Mouse (Mus musculus) neural tube, embryonic 14.5 days (tissue): ENCODE results near the gene Olfr1364. TPM values are rescaled to one million over a fixed set of nuclear protein-coding genes. Genes with fewer than 3 reads are reported as not detected.

Source experiments
- polyA plus RNA-seq: library from polyadenylated mRNA; unstranded; fragments of >200 nt; fragmentation: Nextera tagmentation; extraction: Ambion mirVana; gene quantifications from 2 replicates; pipeline ENCODE4 v1.2.1, GENCODE M21; 2014

The Olfr1364 gene
- polyA plus RNA-seq, 1 experiment from 2014 or later: not detected

Other genes with a start within 250 kb of the Olfr1364 start
- not detected in 2 replicates for gene Olfr1367, start 234.8 kb downstream of the Olfr1364 start, polyA plus RNA-seq
- 11.4 and 13.3 TPM in 2 replicates for gene Zscan12, start 218.9 kb downstream of the Olfr1364 start, polyA plus RNA-seq
- 66.5 and 70.2 TPM in 2 replicates for gene Zkscan3, start 179.0 kb downstream of the Olfr1364 start, polyA plus RNA-seq
- 4.1 and 4.6 TPM in 2 replicates for gene Pgbd1, start 140.7 kb downstream of the Olfr1364 start, polyA plus RNA-seq
- 23.0 and 25.3 TPM in 2 replicates for gene Zscan26, start 128.0 kb downstream of the Olfr1364 start, polyA plus RNA-seq
- 3.0 and 3.9 TPM in 2 replicates for gene Nkapl, start 113.2 kb downstream of the Olfr1364 start, polyA plus RNA-seq
- 10.5 and 11.3 TPM in 2 replicates for gene Zkscan4, start 102.9 kb downstream of the Olfr1364 start, polyA plus RNA-seq
- not detected in 2 replicates for gene Gm10065, start 102.3 kb downstream of the Olfr1364 start, polyA plus RNA-seq
- 0.18 and 0.67 TPM in 2 replicates for gene AK157302, start 86.5 kb downstream of the Olfr1364 start, polyA plus RNA-seq
- 8.3 and 8.5 TPM in 2 replicates for gene Gm11273, start 80.3 kb downstream of the Olfr1364 start, polyA plus RNA-seq
- 7.0 and 9.5 TPM in 2 replicates for gene Zkscan8, start 50.6 kb downstream of the Olfr1364 start, polyA plus RNA-seq
- 0.11 and 0.17 TPM in 2 replicates for gene Olfr1366, start 39.0 kb downstream of the Olfr1364 start, polyA plus RNA-seq
- gene Olfr1535, start 21.9 kb downstream of the Olfr1364 start, polyA plus RNA-seq: 0.13 TPM in 1 of 2 replicates, not detected in the other
- gene Olfr1362, start 32.3 kb upstream of the Olfr1364 start, polyA plus RNA-seq: not detected in 2 replicates
- gene Olfr11, start 60.8 kb upstream of the Olfr1364 start, polyA plus RNA-seq: not detected in 2 replicates
- not detected in 2 replicates for gene Olfr1361, start 81.6 kb upstream of the Olfr1364 start, polyA plus RNA-seq
- not detected in 2 replicates for gene Olfr1360, start 95.6 kb upstream of the Olfr1364 start, polyA plus RNA-seq
- gene Olfr1359, start 116.4 kb upstream of the Olfr1364 start, polyA plus RNA-seq: not detected in 2 replicates
- gene Hist1h2bl, start 134.4 kb upstream of the Olfr1364 start, polyA plus RNA-seq: 1.5 TPM in 1 of 2 replicates, not detected in the other
- gene Hist1h2ai, start 134.7 kb upstream of the Olfr1364 start, polyA plus RNA-seq: 7.0 and 9.4 TPM in 2 replicates
- 0.79 and 2.4 TPM in 2 replicates for gene Hist1h3h, start 135.9 kb upstream of the Olfr1364 start, polyA plus RNA-seq
- gene Hist1h2bm, start 140.3 kb upstream of the Olfr1364 start, polyA plus RNA-seq: 0.82 TPM in 1 of 2 replicates, not detected in the other
- 0.37 and 0.75 TPM in 2 replicates for gene Hist1h4j, start 153.3 kb upstream of the Olfr1364 start, polyA plus RNA-seq
- gene Hist1h4k, start 168.7 kb upstream of the Olfr1364 start, polyA plus RNA-seq: 1.2 TPM in 1 of 2 replicates, not detected in the other
- 1.4 and 2.9 TPM in 2 replicates for gene Hist1h2ak, start 172.1 kb upstream of the Olfr1364 start, polyA plus RNA-seq
- gene Hist1h2bn, start 172.4 kb upstream of the Olfr1364 start, polyA plus RNA-seq: 1.0 TPM in 1 of 2 replicates, not detected in the other
- gene Hist1h1b, start 198.9 kb upstream of the Olfr1364 start, polyA plus RNA-seq: 0.68 and 1.3 TPM in 2 replicates
- gene Hist1h3i, start 201.6 kb upstream of the Olfr1364 start, polyA plus RNA-seq: 21.5 and 30.1 TPM in 2 replicates
- gene Hist1h2an, start 205.5 kb upstream of the Olfr1364 start, polyA plus RNA-seq: not detected in 2 replicates
- gene Hist1h2bp, start 205.7 kb upstream of the Olfr1364 start, polyA plus RNA-seq: 0.54 TPM in 1 of 2 replicates, not detected in the other
- 2.4 and 4.5 TPM in 2 replicates for gene Hist1h2bq, start 228.4 kb upstream of the Olfr1364 start, polyA plus RNA-seq
- gene Hist1h2ao, start 228.7 kb upstream of the Olfr1364 start, polyA plus RNA-seq: not detected in 2 replicates
- 1.5 TPM in 1 of 2 replicates, not detected in the other for gene Hist1h4m, start 230.0 kb upstream of the Olfr1364 start, polyA plus RNA-seq